Mouse (Mus musculus) testis, adult 2 months (tissue): Measurements from ENCODE around the gene Umad1. TPM values are rescaled to one million over a fixed set of nuclear protein-coding genes. Genes with fewer than 3 reads are reported as not detected.

ENCODE experiments used
- H3K27ac ChIP-seq: fragments of 200-500 bp; 2 replicates; pipeline ENCODE4 v1.5.1; 2012; ENCODE audit warnings: low read depth, low read length; ENCODE audit not compliant: control insufficient read depth, insufficient read depth
- H3K27me3 ChIP-seq: fragments of 200-500 bp; 2 replicates; pipeline ENCODE4 v1.6.1; 2012; ENCODE audit warnings: mild to moderate bottlenecking, low read length, moderate library complexity; ENCODE audit not compliant: control insufficient read depth, insufficient read depth
- H3K36me3 ChIP-seq: fragments of 200-500 bp; 2 replicates; pipeline ENCODE4 v1.6.1; 2012; ENCODE audit warnings: mild to moderate bottlenecking, low read length; ENCODE audit not compliant: control insufficient read depth, insufficient read depth
- H3K4me1 ChIP-seq: fragments of 200-500 bp; 2 replicates; pipeline ENCODE4 v1.6.1; 2012; ENCODE audit warnings: low read length; ENCODE audit not compliant: control insufficient read depth, insufficient read depth
- H3K4me3 ChIP-seq: fragments of 200-500 bp; 2 replicates; pipeline ENCODE4 v1.5.1; 2012; ENCODE audit warnings: low read depth, mild to moderate bottlenecking, low read length, moderate library complexity, mixed read lengths; ENCODE audit not compliant: control insufficient read depth
- CTCF ChIP-seq: fragments of 200-500 bp; IDR thresholded peaks from 2 replicates; pipeline ENCODE4 v1.5.1; 2012; ENCODE audit warnings: low read depth, mild to moderate bottlenecking, inconsistent platforms, low read length, moderate library complexity; ENCODE audit not compliant: control insufficient read depth, insufficient read depth, insufficient replicate concordance
- POLR2A ChIP-seq: fragments of 200-500 bp; IDR thresholded peaks from 2 replicates; pipeline ENCODE4 v1.6.1; 2012; ENCODE audit warnings: low read depth, mild to moderate bottlenecking, inconsistent platforms, low read length, moderate library complexity; ENCODE audit not compliant: control insufficient read depth
- polyA plus RNA-seq: library from polyadenylated mRNA; depleted of rRNA; stranded (reverse); fragments of >200 nt; gene quantifications from 2 replicates; pipeline ENCODE4 v1.2.3, GENCODE M21; 2012

The Umad1 gene
- polyA plus RNA-seq, 1 experiment: 7.0 TPM

GRCm38 (mm10) chr6:8489938-8490585 is 231.0 kb downstream of the Umad1 start:
- Histone ChIP-seq H3K4me3 (no peak overlapping the region), H3K27me3 (no peaks in the 10 kb centered on the region), H3K36me3 (no peaks in the 10 kb centered on the region), H3K27ac (no peak overlapping the region), H3K4me1 (peaks cover 2% of the 10 kb centered on the region)
- TF ChIP-seq POLR2A (no peak), CTCF (no peak)

DNA sequence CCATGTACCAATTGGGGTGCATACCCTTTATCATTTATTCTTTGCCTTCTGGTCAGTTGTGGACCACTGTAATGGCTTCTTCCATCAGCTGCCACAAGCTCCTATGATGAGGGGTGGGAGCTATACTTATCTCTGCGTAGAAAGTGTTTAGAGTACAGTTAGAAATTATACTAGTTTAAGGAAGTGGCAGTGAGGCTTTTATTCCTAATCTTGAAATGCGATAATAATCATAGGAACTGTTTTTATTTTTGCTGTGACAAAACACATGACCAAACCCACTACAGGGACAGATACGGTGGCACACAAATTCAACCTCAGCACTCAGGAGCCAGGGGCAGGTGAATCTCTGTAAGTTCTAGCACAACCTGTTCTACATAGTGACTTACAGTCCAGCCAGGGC is 233.2 kb downstream of the Umad1 start:
- Histone ChIP-seq H3K4me1 (no peaks in the 10 kb centered on the region), H3K27ac (no peak overlapping the region), H3K27me3 (no peaks in the 10 kb centered on the region), H3K36me3 (no peaks in the 10 kb centered on the region), H3K4me3 (peak overlapping the region; percentile 27; the same call in 1 of the 2 replicates)
- TF ChIP-seq CTCF: no peak
- TF ChIP-seq POLR2A: no peak

- H3K36me3 ChIP-seq: no peaks in the 10 kb centered on the region
- no peaks in the 10 kb centered on the region for H3K27me3 ChIP-seq
- H3K4me1 ChIP-seq: no peaks in the 10 kb centered on the region
- no peak overlapping the region for H3K27ac ChIP-seq
- no peak overlapping the region for H3K4me3 ChIP-seq
- TF ChIP-seq POLR2A: no peak
- no peak for TF ChIP-seq CTCF
Measured at GRCm38 (mm10) chr6:8495109-8495826, 236.2 kb downstream of the Umad1 start.

- no peaks in the 10 kb centered on the region for H3K36me3 ChIP-seq
- H3K4me3 ChIP-seq: no peak overlapping the region
- no peaks in the 10 kb centered on the region for H3K4me1 ChIP-seq
- TF ChIP-seq CTCF (no peak), POLR2A (no peak)
- H3K27me3 ChIP-seq: no peaks in the 10 kb centered on the region
- no peak overlapping the region for H3K27ac ChIP-seq
Measured at GRCm38 (mm10) chr6:8495827-8496222, 236.7 kb downstream of the Umad1 start.

DNA sequence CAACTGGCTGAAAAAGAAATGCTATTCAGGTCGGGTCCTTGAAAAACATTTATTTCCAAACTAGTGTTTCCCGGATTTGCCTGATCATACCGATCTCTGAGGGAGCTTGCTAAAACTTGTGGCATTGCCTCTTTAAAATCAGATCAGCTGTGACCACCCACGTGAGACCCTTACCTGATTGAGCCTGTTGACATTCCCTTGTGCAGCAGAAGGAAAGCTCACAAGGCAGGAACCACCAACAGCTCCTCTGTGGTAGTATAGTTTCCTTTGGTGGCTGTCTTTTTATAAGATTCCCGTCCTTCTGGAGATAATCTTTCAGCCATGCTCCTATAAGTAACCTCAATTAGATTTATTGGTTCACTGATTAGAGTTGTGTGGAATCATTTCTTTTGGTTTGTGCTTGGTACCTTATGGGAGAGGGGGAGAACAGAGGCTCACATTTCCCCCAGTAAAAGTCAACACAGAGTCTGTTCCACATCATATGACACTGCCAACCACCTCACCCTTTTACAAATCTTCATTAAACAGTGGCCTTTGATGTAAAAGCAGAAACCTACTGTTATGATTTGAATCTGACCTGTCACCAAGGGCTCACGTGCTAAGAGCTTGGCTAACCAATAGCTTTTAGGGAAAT is 238.3 kb downstream of the Umad1 start:
- TF ChIP-seq POLR2A: no peak
- no peak for TF ChIP-seq CTCF
- Histone ChIP-seq H3K4me1 (no peaks in the 10 kb centered on the region), H3K36me3 (no peaks in the 10 kb centered on the region), H3K27ac (no peak overlapping the region), H3K27me3 (no peaks in the 10 kb centered on the region), H3K4me3 (no peak overlapping the region)

- Histone ChIP-seq H3K36me3 (no peaks in the 10 kb centered on the region), H3K4me3 (no peak overlapping the region)
- TF ChIP-seq CTCF (no peak), POLR2A (no peak)
Measured at GRCm38 (mm10) chr6:8497868-8498257, 238.8 kb downstream of the Umad1 start.

GRCm38 (mm10) chr6:8498961-8499360 is 239.9 kb downstream of the Umad1 start:
- no peak overlapping the region for H3K27ac ChIP-seq
- H3K4me1 ChIP-seq: no peaks in the 10 kb centered on the region
- TF ChIP-seq POLR2A (no peak), CTCF (no peak)
- no peaks in the 10 kb centered on the region for H3K36me3 ChIP-seq
- H3K4me3 ChIP-seq: no peak overlapping the region
- no peaks in the 10 kb centered on the region for H3K27me3 ChIP-seq

More at GRCm38 (mm10) chr6:8497868-8498257, 238.8 kb downstream of the Umad1 start:
- Histone ChIP-seq H3K27ac (no peak overlapping the region), H3K4me1 (no peaks in the 10 kb centered on the region), H3K27me3 (no peaks in the 10 kb centered on the region)
